Mouse (Mus musculus) kidney, adult 11 months (tissue): ENCODE results near the gene Snrnp200.
"Not testable (repeated sequence)": the region's sequence is repeated elsewhere in the genome, so short reads cannot be mapped to it uniquely, and the experiment has no call there.

Experiments
- DNase-seq: peaks from one replicate; pipeline ENCODE4 v3.0.0; 2022

Snrnp200 gene

DNA sequence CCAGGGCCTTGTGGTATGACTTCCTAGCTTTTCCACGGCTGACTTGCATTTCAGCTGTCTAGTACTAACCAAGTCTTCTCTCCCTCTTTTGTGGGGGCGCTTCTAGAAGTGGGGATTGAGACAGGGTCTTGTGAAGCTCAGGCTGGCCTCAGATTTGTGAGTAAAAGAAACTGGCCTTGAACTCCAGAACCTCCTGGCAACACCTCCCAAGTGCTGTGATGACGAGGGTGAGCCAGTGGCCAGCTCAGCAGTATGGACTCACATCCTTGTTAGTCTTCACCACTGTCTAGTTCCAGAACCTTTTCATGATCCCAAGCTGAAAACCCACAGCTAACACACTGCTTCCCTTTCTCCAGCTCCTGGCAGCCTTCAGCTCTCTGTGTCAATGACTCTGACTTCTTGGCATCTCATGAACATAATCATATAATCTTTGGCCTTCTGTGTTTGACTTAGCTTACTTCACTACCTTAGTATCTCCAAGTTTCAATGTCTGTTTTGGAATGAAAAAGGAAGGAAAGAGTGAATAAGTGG, 46.5 kb downstream of the Snrnp200 start:
- no peak for DNase-seq

DNA sequence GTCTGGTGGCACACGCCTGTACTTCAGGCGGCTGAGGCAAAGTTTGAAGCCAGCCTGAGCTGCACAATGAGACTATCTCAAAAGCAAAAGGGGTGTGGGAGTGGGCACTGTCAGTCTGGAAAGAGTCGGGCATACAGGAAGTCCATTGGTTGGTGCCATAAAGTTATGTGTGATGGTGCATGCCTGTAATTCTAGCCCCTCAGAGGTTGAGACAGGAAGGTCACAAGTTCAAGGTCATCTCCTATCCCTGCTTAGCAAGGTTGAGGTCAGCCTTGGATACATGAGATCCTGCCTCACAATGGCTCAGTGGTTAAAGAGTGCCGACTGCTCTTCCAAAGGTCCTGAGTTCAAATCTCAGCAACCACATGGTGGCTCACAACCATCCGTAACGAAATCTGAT, 47.1 kb downstream of the Snrnp200 start:
- DNase-seq = no peak

DNA sequence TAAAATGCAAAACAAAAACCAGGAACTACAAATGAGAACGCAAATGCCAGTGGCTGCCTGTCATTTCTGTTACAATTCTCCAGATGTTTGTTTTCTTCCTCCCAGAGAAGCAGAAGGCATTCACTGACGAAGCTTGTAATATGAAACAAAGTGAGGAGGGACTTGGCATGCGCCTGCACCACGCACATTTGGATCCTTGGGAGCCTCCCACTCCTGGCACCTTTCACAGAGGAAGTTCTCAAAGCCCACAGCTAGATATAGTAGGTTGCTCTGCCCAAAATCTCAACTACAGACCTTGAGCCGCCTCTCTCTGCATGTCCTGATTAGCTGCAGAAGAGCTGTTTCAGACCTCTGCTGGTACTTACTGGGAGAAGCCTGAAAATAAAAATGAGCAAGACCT, 51.2 kb downstream of the Snrnp200 start:
- DNase-seq = no peak

DNA sequence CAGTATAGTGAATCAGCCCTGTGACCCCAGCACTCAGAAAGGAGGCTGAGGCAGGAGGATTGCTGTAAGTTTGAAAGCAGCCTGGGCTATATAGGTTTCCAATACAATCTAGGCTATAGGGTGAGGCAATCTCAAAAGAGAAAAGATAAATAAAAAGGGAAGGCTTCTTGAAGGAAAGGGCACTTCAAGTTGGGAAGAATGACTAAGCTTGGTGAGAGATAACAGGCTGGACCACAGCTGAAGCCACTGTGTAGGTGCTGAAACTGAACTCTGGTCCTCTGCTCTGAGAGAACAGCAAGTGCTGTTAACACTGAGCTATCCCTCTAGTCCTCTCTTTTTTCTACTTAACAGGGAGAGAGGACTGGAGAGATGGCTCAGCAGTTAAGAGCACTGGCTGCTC, 54.3 kb downstream of the Snrnp200 start:
- no peak for DNase-seq

DNA sequence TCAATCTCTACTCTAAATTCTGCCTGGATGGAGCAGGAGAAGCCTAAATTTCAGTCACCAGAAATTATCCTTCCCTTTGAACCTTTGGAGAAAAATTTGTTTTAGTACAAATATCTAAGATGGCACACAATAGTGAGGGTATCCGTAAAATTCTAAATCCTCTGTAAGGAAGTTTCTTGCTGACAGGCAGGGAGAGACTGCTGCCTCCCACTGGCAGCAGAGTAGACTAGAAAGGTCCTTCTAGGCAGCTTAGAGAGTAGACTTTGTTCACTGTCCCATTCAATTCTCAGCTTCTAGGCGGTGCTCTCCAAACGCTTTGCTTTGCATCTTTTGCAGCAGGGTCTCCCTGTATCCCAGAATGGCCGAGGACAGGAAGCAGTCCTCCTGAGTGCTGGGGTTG, 59.7 kb downstream of the Snrnp200 start:
- DNase-seq = no peak

DNA sequence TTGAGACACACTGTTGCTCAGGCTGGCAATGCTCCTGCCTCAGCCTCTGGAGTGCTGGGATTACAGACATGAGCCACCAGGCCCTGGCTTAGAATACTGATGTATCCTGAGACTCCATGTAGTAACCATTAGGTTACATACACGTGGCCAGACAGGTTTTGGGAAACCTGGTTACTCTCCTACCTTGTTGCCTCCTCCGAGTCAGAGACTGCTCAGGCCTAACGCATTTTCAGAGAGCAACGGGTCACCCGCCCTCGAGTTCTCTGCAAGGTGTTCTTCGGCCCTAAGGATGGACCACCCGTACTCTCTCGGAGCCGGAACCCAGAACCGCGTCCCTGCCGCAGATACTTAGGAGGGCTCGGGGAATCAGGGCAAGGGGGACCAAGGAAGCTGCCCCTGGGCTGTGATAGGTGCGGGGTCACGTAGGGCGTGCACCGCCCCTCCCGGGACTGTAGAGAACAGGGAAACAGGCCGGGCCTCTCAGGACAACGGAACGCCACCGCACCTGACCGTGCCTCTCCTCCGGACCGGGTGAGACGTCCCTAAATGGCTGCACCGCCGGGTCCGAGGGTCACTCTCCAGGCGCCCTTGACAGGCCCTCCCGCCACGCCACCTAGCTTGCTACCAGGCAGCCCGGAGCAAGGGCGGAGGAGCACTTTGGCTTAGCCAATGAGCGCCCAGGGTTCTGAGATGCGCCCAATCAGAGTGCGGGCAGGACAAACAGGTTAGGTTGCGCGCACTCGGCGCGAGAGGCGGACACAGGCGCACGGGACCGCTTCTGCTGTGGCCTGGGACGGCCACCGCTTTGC, 61.5 kb downstream of the Snrnp200 start, which contains the start of gene Stard7:
TSS of gene Stard7 (plus strand) at position 728 of the 809 bp plus-strand sequence.
- DNase-seq = peak; percentile 98

DNA sequence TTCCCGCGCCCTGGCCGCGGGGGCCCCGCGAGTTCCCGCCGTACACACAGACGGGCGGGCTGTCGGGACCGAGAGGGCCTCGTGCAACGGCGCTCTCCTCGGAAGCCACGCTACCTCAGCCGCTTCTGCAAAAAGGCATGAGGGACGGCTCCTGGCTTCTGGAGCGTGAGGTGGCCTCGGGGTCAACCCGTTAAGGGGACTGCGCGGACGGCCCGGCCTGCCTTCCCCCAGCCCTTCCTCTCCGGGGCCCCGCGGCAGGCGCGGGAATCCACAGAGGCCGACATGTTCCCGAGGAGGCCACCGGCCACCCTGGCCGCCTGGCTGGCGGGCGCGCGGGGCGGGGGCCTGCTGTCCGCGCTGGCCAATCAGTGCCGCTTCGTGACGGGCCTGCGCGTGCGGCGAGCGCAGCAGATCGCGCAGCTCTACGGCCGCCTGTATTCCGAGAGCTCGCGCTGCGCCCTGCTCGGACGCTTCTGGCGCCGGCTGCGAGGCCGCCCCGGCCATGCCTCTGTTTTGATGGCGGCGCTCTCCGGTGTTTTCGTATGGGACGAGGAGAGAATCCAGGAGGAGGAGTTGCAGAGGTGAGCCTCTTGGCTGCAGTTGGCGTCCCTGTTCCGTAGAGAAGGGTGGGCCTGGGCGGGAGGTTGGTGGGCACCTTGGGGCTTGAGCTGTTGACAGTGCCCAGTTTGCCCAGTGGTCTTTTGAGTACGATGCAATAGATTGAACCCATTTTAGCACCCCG, 62.3 kb downstream of the Snrnp200 start:
- DNase-seq = peak; percentile 88

DNA sequence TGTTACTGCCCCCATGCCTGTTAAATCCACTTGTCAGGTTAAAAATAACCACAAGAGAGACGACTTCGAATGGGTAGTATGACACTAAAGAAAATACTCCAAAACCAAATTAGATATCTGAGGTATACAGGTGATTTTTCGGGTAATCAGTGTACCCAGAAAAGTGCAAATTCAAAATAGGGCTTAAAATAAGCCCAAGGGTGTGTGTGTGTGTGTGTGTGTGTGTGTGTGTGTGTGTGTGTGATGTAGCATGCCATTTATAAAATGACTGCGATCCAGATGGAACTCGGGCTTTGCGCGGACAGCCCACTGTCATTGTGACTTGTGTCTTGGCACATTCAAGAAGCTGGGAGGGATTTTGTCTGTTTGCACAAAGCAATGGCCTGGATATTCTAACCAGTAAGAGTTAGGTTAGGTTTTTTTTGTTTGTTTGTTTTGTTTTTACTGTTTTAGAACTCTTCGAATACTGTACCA, 62.9 kb downstream of the Snrnp200 start:
- DNase-seq = no peak

DNA sequence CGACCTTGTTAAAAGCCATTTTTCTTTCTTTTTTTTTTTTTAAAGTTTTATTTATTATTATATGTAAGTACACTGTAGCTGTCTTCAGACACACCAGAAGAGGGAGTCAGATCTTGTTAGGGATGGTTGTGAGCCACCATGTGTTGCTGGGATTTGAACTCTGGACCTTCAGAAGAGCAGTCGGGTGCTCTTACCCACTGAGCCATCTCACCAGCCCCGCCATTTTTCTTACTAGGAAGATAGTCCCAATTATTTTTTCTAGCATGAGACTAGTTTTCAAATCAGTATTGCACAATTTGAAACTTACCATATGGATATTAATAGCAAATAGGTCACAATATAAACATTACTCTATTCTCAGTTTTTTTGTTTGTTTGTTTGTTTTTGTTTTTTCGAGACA, 63.9 kb downstream of the Snrnp200 start:
- not testable (repeated sequence) for DNase-seq

DNA sequence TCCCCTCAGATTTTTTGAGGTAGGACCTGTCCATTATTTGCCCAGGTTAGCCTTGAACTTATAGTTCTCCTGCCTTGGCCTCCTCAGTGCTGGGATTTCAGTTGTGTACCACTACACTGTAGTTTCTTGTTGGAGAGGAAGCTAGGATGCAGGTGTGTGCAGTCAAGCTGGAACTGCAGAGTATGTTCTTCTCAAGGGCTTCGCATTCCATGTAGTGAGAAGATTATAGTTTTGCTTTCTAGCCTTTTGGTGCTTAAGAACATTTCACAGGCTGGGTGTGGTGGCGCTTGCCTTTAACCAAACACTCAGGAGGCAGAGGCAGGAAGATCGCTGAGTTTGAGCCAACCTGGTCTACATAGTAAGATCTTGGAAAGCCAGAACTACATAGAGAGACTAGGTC, 64.6 kb downstream of the Snrnp200 start:
- DNase-seq = no peak

DNA sequence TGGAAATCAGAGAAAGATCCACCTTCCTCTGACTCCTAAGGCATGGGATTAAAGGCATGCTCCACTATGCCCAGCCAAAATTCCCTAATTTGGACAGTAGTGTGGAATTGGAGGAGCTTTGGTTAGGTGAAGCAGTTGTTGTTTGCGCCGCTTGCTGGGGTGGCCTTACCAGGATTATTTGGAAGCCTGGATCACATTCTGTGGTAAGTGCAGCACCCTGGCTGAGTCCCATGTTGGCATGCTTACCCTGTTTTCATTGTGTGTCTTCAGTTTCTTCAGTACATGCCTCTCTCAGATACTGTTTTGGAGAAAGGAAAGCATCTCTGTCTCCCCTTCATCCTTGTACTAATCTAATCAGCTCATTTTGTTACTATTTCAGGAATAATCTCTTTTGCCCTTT, 66.4 kb downstream of the Snrnp200 start:
- no peak for DNase-seq

DNA sequence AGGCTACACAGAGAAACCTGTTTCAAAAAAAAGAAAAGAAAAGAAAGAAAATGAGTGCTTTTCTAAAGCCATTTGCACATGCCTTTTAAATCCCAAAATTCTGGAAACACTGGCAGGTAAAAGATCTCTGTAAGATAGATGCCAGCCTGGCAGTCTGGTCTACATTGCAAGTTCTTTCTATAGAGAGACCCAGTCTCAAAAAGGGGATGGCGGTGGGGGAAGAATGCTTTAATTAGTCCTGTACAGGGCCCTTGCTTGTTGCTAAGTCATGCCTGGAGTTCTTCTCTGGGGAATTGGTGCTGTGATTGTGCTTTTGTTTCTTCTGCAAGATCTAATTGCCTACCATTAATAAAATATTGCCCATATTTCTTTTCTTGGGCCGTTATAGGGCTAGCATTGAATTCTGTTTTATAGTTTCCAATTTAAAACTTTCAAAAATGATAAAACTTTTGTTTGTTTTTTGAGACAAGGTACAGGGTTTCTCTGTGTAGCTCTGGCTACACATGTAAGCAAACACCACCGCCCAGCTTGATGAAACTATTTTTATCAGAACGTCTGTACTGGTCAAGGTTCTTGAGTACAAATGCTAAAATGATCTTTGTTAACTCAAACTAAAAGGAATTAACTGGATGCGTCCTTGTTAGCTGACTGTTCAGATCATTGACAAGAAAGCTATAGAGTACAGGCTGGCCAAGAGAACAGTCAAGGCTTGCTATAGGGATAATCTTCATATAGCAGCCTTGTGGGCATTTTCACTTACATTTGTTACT, 67.5 kb downstream of the Snrnp200 start:
- DNase-seq = no peak

DNA sequence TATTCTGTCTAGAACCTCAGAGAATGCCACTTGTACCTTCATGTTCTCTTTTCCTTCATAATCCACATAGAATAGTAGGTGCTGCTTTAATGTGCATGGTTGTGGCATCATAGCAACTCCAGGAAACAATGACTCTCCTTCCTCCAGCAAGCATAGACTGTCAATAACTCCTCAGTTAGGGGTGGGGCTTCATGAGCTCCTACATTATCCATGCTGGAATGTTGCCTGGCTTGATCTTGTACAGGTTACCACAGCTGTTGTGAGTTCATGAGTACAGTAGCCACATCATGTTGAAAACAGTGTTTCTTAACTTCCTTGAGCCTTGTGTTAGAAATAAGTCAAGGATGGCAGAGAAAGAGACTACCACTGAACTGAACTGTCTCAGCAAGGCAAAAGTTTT, 70.0 kb downstream of the Snrnp200 start:
- DNase-seq = no peak
